ENCODE assay signal across 9 mouse cellular contexts in the genomic region with DNA sequence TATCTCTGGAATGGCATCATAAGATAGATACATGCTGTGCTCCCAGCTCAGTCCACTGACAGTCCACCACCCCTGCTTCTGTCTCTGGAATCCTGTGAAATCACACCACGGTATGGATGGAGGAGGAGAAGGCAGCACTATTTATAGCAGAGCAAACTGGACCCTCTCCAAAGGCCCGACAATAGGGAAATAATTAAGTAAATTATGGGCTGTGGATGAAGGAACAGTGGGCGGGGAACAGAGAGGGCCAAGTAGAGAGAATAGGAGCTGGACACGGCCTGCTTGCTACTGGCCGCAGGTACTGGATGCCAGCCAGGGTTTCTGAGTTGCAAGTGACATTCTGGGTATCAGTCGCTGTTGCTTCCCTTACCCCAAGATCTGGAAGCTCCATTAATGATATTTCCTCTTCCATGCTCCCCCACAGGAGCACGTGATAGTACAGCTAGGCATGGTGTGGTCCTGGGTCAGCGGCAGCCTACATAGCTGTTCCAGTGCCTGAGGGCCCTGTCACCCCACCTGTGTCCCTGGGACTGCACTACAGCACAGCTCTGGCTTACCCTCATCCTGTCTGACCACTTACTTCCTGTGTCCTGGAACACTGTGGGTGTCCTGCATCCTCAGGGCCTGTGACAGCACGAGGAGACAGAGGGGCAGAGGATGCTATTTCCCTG. TPM values are rescaled to one million over a fixed set of nuclear protein-coding genes. Genes with fewer than 3 reads are reported as not detected.
DNase-seq lines count a peak whose midpoint lies in the region; ATAC-seq and TF ChIP-seq lines count a peak whose summit lies in the region.
"Had no signal": no experiment of that assay in that cellular context is flagged by ENCODE, and none has a peak within 500 bp of the region (broad histone marks: within the 10 kb centered on the region; RNA-seq: fewer than 3 reads in every experiment).

No protein-coding gene starts in this region.

- peak overlapping the region; percentile 40 for H3K4me2 ChIP-seq in heart, embryonic 14.5 days (ENCODE audit: low read length)
- no peak overlapping the region; the same call in 1 of the 2 replicates for H3K4me2 ChIP-seq in lung, embryonic 15.5 days
- no peak overlapping the region for H3K4me2 ChIP-seq in midbrain, embryonic 13.5 days (replicated peaks)

- no peak for TF ChIP-seq CTCF in gastrocnemius, adult 2 months (IDR thresholded peaks at IDR 0.05)
- TF ChIP-seq CTCF in brain, embryonic 14.5 days (IDR thresholded peaks at IDR 0.05; ENCODE audit: borderline replicate concordance, extremely low read depth, insufficient read depth, insufficient read length), result no peak

- DNase-seq in gastrocnemius, adult 2 months, result peak; percentile 65
- no peak for DNase-seq in gastrocnemius, postnatal 25 days
- peak; percentile 32 for DNase-seq in brain, embryonic 14.5 days (ENCODE audit: low read depth)
- DNase-seq in layer of hippocampus, postnatal 10 days (ENCODE audit: low spot score in 2 of 2), result no peak
- DNase-seq in thymus, postnatal 14 days, result no peak

- no peaks in the 10 kb centered on the region for H3K9me3 ChIP-seq in heart, embryonic 14.5 days (ENCODE audit: control insufficient read depth, low read length)
- no peaks in the 10 kb centered on the region for H3K9me3 ChIP-seq in lung, embryonic 15.5 days
- no peaks in the 10 kb centered on the region for H3K9me3 ChIP-seq in midbrain, embryonic 13.5 days
- H3K9me3 ChIP-seq: G1E had no signal

- H3K4me1 ChIP-seq in heart, embryonic 14.5 days (ENCODE audit: control insufficient read depth in 2 of 2, insufficient read depth in 2 of 2, low read length in 2 of 2), result peaks cover 17 to 27% of the 10 kb centered on the region in 2 experiments
- H3K4me1 ChIP-seq in lung, embryonic 15.5 days, result peaks cover 28% of the 10 kb centered on the region
- no peaks in the 10 kb centered on the region for H3K4me1 ChIP-seq in midbrain, embryonic 13.5 days (replicated peaks)

- ATAC-seq in heart, embryonic 14.5 days (ENCODE audit: insufficient number of reproducible peaks, insufficient read depth, low FRiP score, low read depth), result peak; percentile 46; the same call in 1 of the 2 replicates
- ATAC-seq in lung, embryonic 15.5 days (ENCODE audit: borderline replicate concordance, extremely low read depth, low FRiP score, low TSS enrichment), result peak; percentile 78
- no peak for ATAC-seq in midbrain, embryonic 13.5 days

- H3K27ac ChIP-seq in gastrocnemius, adult 2 months, result peak overlapping the region; percentile 43
- H3K27ac ChIP-seq in heart, embryonic 14.5 days (replicated peaks in 1 of 2; ENCODE audit: control insufficient read depth in 1 of 2, insufficient read depth in 1 of 2, low read depth in 2 of 2, low read length in 2 of 2), result peak overlapping the region; percentile 71 to 85
- peak overlapping the region; percentile 62 for H3K27ac ChIP-seq in lung, embryonic 15.5 days
- no peak overlapping the region for H3K27ac ChIP-seq in midbrain, embryonic 13.5 days

- no peak overlapping the region for H3K4me3 ChIP-seq in gastrocnemius, adult 2 months
- H3K4me3 ChIP-seq in heart, embryonic 14.5 days (ENCODE audit: control insufficient read depth in 1 of 2, insufficient read depth in 1 of 2, low read depth in 1 of 2, low read length in 2 of 2), result no peak overlapping the region
- H3K4me3 ChIP-seq in lung, embryonic 15.5 days, result no peak overlapping the region
- no peak overlapping the region for H3K4me3 ChIP-seq in midbrain, embryonic 13.5 days (replicated peaks)

- H3K36me3 ChIP-seq in heart, embryonic 14.5 days (ENCODE audit: control insufficient read depth, insufficient read depth, low read length), result peaks cover 49% of the 10 kb centered on the region
- peaks cover 26% of the 10 kb centered on the region for H3K36me3 ChIP-seq in lung, embryonic 15.5 days
- H3K36me3 ChIP-seq in midbrain, embryonic 13.5 days, result peaks cover 54% of the 10 kb centered on the region

- intact Hi-C loops in gastrocnemius, adult 2 months (cut with DNase I), result no loop called here

- H3K27me3 ChIP-seq in heart, embryonic 14.5 days (ENCODE audit: control insufficient read depth, insufficient read depth, low read length), result no peaks in the 10 kb centered on the region
- no peaks in the 10 kb centered on the region for H3K27me3 ChIP-seq in lung, embryonic 15.5 days
- no peaks in the 10 kb centered on the region for H3K27me3 ChIP-seq in midbrain, embryonic 13.5 days

- 36% methylated on average over 9 of the region's 9 CpGs for WGBS in heart, embryonic 14.5 days
- 29% methylated on average over 9 of the region's 9 CpGs for WGBS in lung, embryonic 15.5 days
- 89% methylated on average over 9 of the region's 9 CpGs for WGBS in midbrain, embryonic 13.5 days

- no peak for TF ChIP-seq POLR2A in brain, embryonic 14.5 days (IDR thresholded peaks at IDR 0.05; ENCODE audit: borderline replicate concordance, extremely low read depth, insufficient read depth, insufficient read length, poor library complexity, severe bottlenecking)

- peak overlapping the region; percentile 66 for H3K9ac ChIP-seq in heart, embryonic 14.5 days (ENCODE audit: low read length)
- H3K9ac ChIP-seq in lung, embryonic 15.5 days, result no peak overlapping the region
- H3K9ac ChIP-seq in midbrain, embryonic 13.5 days (replicated peaks), result no peak overlapping the region; the same call in 1 of the 2 replicates

RNA-seq across cellular contexts. Expression of gene Sbno2, which starts 20.4 kb away (rescaled TPM):
- 1 to 10 TPM; 6.2 to 7.1 TPM for total RNA-seq in gastrocnemius, adult 2 months (2021)
- 1 to 10 TPM; 5.6 to 6.7 TPM for total RNA-seq in gastrocnemius, postnatal 25 days (2021)
- polyA plus RNA-seq in brain, embryonic 14.5 days (2012; rRNA removed), result 30.2 and 31.1 TPM in 2 replicates
- 9.5 and 9.6 TPM in 2 replicates for polyA plus RNA-seq in heart, embryonic 14.5 days (2014; fragmentation: Nextera tagmentation; extraction: Ambion mirVana)
- polyA plus RNA-seq in lung, embryonic 15.5 days (2015; fragmentation: Nextera tagmentation; extraction: Ambion mirVana), result 15.5 and 16.6 TPM in 2 replicates
- polyA plus RNA-seq in midbrain, embryonic 13.5 days (2015; fragmentation: Nextera tagmentation; extraction: Ambion mirVana), result 13.4 and 15.3 TPM in 2 replicates
- total RNA-seq in layer of hippocampus, postnatal 10 days (2021), result 10 to 100 TPM; 19.7 to 23.9 TPM

RNA-seq across cellular contexts. Expression of gene Stk11, which starts 30.7 kb away (rescaled TPM):
- 100 to 1,000 TPM; 144 to 153 TPM for total RNA-seq in gastrocnemius, adult 2 months (2021)
- 100 to 1,000 TPM in 1 of 2 experiments, 10 to 100 TPM in 1; 99.8 to 120 TPM for total RNA-seq in gastrocnemius, postnatal 25 days (2021)
- polyA plus RNA-seq in brain, embryonic 14.5 days (2012; rRNA removed), result 112 and 127 TPM in 2 replicates
- 14.6 and 17.7 TPM in 2 replicates for polyA plus RNA-seq in heart, embryonic 14.5 days (2014; fragmentation: Nextera tagmentation; extraction: Ambion mirVana)
- polyA plus RNA-seq in lung, embryonic 15.5 days (2015; fragmentation: Nextera tagmentation; extraction: Ambion mirVana), result 18.6 and 22.1 TPM in 2 replicates
- 17.7 and 20.7 TPM in 2 replicates for polyA plus RNA-seq in midbrain, embryonic 13.5 days (2015; fragmentation: Nextera tagmentation; extraction: Ambion mirVana)
- 10 to 100 TPM; 77.1 to 88.3 TPM for total RNA-seq in layer of hippocampus, postnatal 10 days (2021)

RNA-seq across cellular contexts. Expression of gene Gpx4, which starts 38.0 kb away (rescaled TPM):
- 100 to 1,000 TPM; 552 to 603 TPM for total RNA-seq in gastrocnemius, adult 2 months (2021)
- 100 to 1,000 TPM; 527 to 618 TPM for total RNA-seq in gastrocnemius, postnatal 25 days (2021)
- polyA plus RNA-seq in brain, embryonic 14.5 days (2012; rRNA removed), result 376 and 484 TPM in 2 replicates
- 715 and 757 TPM in 2 replicates for polyA plus RNA-seq in heart, embryonic 14.5 days (2014; fragmentation: Nextera tagmentation; extraction: Ambion mirVana)
- polyA plus RNA-seq in lung, embryonic 15.5 days (2015; fragmentation: Nextera tagmentation; extraction: Ambion mirVana), result 523 and 535 TPM in 2 replicates
- polyA plus RNA-seq in midbrain, embryonic 13.5 days (2015; fragmentation: Nextera tagmentation; extraction: Ambion mirVana), result 498 and 532 TPM in 2 replicates
- 100 to 1,000 TPM; 408 to 448 TPM for total RNA-seq in layer of hippocampus, postnatal 10 days (2021)

RNA-seq across cellular contexts. Expression of gene Polr2e, which starts 45.4 kb away (rescaled TPM):
- total RNA-seq in gastrocnemius, adult 2 months (2021), result 10 to 100 TPM; 42.0 to 50.9 TPM
- total RNA-seq in gastrocnemius, postnatal 25 days (2021), result 10 to 100 TPM; 43.2 to 45.5 TPM
- polyA plus RNA-seq in brain, embryonic 14.5 days (2012; rRNA removed), result 216 and 272 TPM in 2 replicates
- 146 and 162 TPM in 2 replicates for polyA plus RNA-seq in heart, embryonic 14.5 days (2014; fragmentation: Nextera tagmentation; extraction: Ambion mirVana)
- 223 and 225 TPM in 2 replicates for polyA plus RNA-seq in lung, embryonic 15.5 days (2015; fragmentation: Nextera tagmentation; extraction: Ambion mirVana)
- 159 and 174 TPM in 2 replicates for polyA plus RNA-seq in midbrain, embryonic 13.5 days (2015; fragmentation: Nextera tagmentation; extraction: Ambion mirVana)
- 10 to 100 TPM; 66.9 to 76.7 TPM for total RNA-seq in layer of hippocampus, postnatal 10 days (2021)

RNA-seq across cellular contexts. Expression of gene Atp5d, which starts 53.5 kb away (rescaled TPM):
- total RNA-seq in gastrocnemius, adult 2 months (2021), result 100 to 1,000 TPM; 535 to 725 TPM
- total RNA-seq in gastrocnemius, postnatal 25 days (2021), result 100 to 1,000 TPM; 634 to 665 TPM
- 445 and 501 TPM in 2 replicates for polyA plus RNA-seq in brain, embryonic 14.5 days (2012; rRNA removed)
- 988 and 1,015 TPM in 2 replicates for polyA plus RNA-seq in heart, embryonic 14.5 days (2014; fragmentation: Nextera tagmentation; extraction: Ambion mirVana)
- 521 and 541 TPM in 2 replicates for polyA plus RNA-seq in lung, embryonic 15.5 days (2015; fragmentation: Nextera tagmentation; extraction: Ambion mirVana)
- 391 and 394 TPM in 2 replicates for polyA plus RNA-seq in midbrain, embryonic 13.5 days (2015; fragmentation: Nextera tagmentation; extraction: Ambion mirVana)
- 100 to 1,000 TPM; 385 to 392 TPM for total RNA-seq in layer of hippocampus, postnatal 10 days (2021)

Comparison
In these comparisons a context has a peak if more than half of its experiments do, and no peak if none do; other contexts are left out.
1. DNase-seq: peak in gastrocnemius, adult 2 months (single experiment) and brain, embryonic 14.5 days (single experiment); none in gastrocnemius, postnatal 25 days (single experiment), layer of hippocampus, postnatal 10 days (0 of 2) and thymus, postnatal 14 days (single experiment).